Mouse (Mus musculus) E14TG2a.4 (cell line): ENCODE measurements at regions not wholly inside any gene's neighbourhood (a gene's known extent, or its start where the extent isn't known, plus 50 kb on each side); places are given as distances from the start of the nearest gene placed in this dataset.

Source experiments
- CTCF ChIP-seq: conservative IDR thresholded peaks from 2 replicates; pipeline ENCODE4 v1.5.1; 2014; ENCODE audit warnings: low read length
- NANOG ChIP-seq: IDR thresholded peaks from 2 replicates; pipeline ENCODE4 v1.6.1; 2014; ENCODE audit warnings: borderline replicate concordance, low read length, mixed read lengths

- TF ChIP-seq CTCF = no peak
- no peak for TF ChIP-seq NANOG
Measured at GRCm38 (mm10) chr16:31576422-31576821, 86.8 kb upstream of the Dlg1 start.
